Mouse (Mus musculus) hindbrain, embryonic 16.5 days (tissue): ENCODE measurements at regions not wholly inside any gene's neighbourhood (a gene's known extent, or its start where the extent isn't known, plus 50 kb on each side); places are given as distances from the start of the nearest gene placed in this dataset.

Source experiments
- ATAC-seq: fragments of 200-750 bp; cut with Nextera tagmentation; 2 replicates; pipeline ENCODE4 v1.8.0; 2017; ENCODE audit warnings: moderate TSS enrichment, moderate library complexity
- H3K27ac ChIP-seq: fragments of 300-500 bp; sonication (generic); 2 replicates; pipeline ENCODE4 v1.5.1; 2014; ENCODE audit warnings: low read depth, mild to moderate bottlenecking, control low read depth, low read length, moderate library complexity
- H3K27me3 ChIP-seq: fragments of 300-500 bp; sonication (generic); replicated peaks from 2 replicates; pipeline ENCODE4 v1.6.1; 2014; ENCODE audit warnings: low read length; ENCODE audit not compliant: control insufficient read depth, insufficient read depth
- H3K36me3 ChIP-seq: fragments of 300-500 bp; sonication (generic); 2 replicates; pipeline ENCODE4 v1.6.1; 2014; ENCODE audit warnings: mild to moderate bottlenecking, low read length, moderate library complexity, mixed read lengths; ENCODE audit not compliant: control insufficient read depth, insufficient read depth
- H3K4me1 ChIP-seq: fragments of 300-500 bp; sonication (generic); 2 replicates; pipeline ENCODE4 v1.6.1; 2014; ENCODE audit warnings: low read depth, low read length; ENCODE audit not compliant: control insufficient read depth, insufficient read depth
- H3K4me2 ChIP-seq: fragments of 300-500 bp; sonication (generic); 2 replicates; pipeline ENCODE4 v1.6.1; 2014; ENCODE audit warnings: mild to moderate bottlenecking, low read length, control low read depth, moderate library complexity
- H3K4me3 ChIP-seq: fragments of 300-500 bp; sonication (generic); 2 replicates; pipeline ENCODE4 v1.5.1; 2014; ENCODE audit warnings: mild to moderate bottlenecking, low read length, control low read depth, moderate library complexity
- H3K9ac ChIP-seq: fragments of 300-500 bp; sonication (generic); 2 replicates; pipeline ENCODE4 v1.6.1; 2014; ENCODE audit warnings: low read depth, mild to moderate bottlenecking, control low read depth, low read length, moderate library complexity
- H3K9me3 ChIP-seq: fragments of 300-500 bp; sonication (generic); 2 replicates; pipeline ENCODE4 v1.6.1; 2014; ENCODE audit warnings: mild to moderate bottlenecking, low read length, moderate library complexity; ENCODE audit not compliant: control insufficient read depth
- WGBS: fragments of 180-500 bp; shearing (Covaris S2); extraction: QIAGEN DNeasy Blood & Tissue Kit; methylation state at CpG from one replicate; pipeline ENCODE4 v1.1.7; 2014; 5-methylcytosine and 5-hydroxymethylcytosine counted together

- Histone ChIP-seq H3K9ac (no peak overlapping the region), H3K4me1 (peaks cover 5% of the 10 kb centered on the region), H3K27me3 (no peaks in the 10 kb centered on the region), H3K4me3 (no peak overlapping the region), H3K36me3 (no peaks in the 10 kb centered on the region), H3K27ac (no peak overlapping the region), H3K4me2 (no peak overlapping the region), H3K9me3 (no peaks in the 10 kb centered on the region)
- 31% methylated on average over 6 of the region's 6 CpGs for WGBS
- ATAC-seq: 0 out of 2 replicates have a peak, but pooled peaks have one; percentile 10
These were observed 413.9 kb downstream of the Med10 start for GRCm38 (mm10) chr13:70216134-70216533.

DNA sequence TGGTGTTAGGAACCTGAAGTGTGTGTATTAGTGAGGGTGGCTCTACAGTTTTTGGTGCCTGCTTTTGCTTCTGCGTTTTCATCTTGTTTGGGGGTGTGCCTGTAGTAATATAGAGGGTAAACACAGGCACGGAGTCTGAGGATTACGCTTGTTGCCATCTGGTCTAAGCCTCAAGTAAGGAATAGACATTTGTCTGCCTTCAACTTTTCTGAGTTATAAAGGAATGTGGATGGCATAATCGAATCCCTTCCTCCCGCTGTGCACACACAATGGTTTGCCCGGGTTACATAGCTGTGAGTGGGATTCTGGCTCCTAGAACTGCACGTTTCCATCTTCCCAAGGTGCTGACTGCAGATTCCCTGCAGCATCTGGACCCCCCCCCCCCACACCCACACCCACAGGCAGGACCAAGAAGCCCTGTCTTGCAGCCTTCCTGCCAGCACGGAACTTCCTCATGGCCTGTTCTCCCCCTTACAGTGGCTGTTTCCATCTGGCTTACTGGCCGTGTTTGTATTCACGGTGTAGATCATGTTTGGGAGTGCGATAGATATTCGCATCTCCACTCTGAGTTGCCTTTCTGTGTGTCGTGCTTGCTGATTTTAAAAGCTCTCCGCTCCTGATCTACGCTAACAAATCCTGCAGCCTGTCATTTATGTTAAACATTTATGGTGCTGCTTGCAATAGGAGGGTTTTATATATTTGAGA lies 415.4 kb downstream of the Med10 start:
- peak; percentile 26; the same call in 1 of the 2 replicates for ATAC-seq
- WGBS: 37% methylated on average over 15 of the region's 15 CpGs
- H3K27ac ChIP-seq: no peak overlapping the region
- no peaks in the 10 kb centered on the region for H3K9me3 ChIP-seq
- H3K27me3 ChIP-seq: no peaks in the 10 kb centered on the region
- H3K36me3 ChIP-seq: no peaks in the 10 kb centered on the region
- no peak overlapping the region for H3K4me3 ChIP-seq
- peak overlapping the region; percentile 18; the same call in 1 of the 2 replicates for H3K9ac ChIP-seq
- peaks cover 5% of the 10 kb centered on the region for H3K4me1 ChIP-seq
- peak overlapping the region; percentile 22; the same call in 1 of the 2 replicates for H3K4me2 ChIP-seq

DNA sequence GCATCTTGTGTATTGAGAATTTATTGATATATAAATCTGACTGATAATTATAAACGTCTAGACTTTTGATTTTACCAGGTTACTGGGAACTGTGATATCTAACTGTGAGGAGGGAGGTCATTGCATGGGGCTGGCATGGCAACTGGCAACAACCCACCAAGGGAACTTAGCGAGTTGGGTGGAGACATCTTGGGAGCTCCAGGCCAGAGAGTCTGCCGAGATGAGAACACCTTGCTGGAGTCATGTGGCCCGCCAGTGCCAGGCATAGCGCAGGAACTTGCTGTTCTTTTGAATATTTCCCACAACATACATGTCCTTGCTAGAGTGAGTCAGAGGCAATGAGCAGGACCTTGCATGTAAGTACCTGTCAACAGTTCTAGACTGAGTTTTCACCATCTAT lies 413.9 kb downstream of the Ice1 start:
- no peaks in the 10 kb centered on the region for H3K4me1 ChIP-seq
- H3K27me3 ChIP-seq: no peaks in the 10 kb centered on the region
- WGBS: 92% methylated on average over 5 of the region's 5 CpGs
- H3K36me3 ChIP-seq: no peaks in the 10 kb centered on the region
- H3K27ac ChIP-seq: no peak overlapping the region
- H3K9ac ChIP-seq: no peak overlapping the region
- H3K4me2 ChIP-seq: no peak overlapping the region
- no peak overlapping the region for H3K4me3 ChIP-seq
- no peak for ATAC-seq
- H3K9me3 ChIP-seq: no peaks in the 10 kb centered on the region

GRCm38 (mm10) chr13:70227167-70227566 lies 410.3 kb downstream of the Ice1 start:
- Histone ChIP-seq H3K9me3 (no peaks in the 10 kb centered on the region), H3K9ac (no peak overlapping the region), H3K4me2 (no peak overlapping the region), H3K27ac (no peak overlapping the region), H3K27me3 (no peaks in the 10 kb centered on the region), H3K36me3 (no peaks in the 10 kb centered on the region), H3K4me3 (no peak overlapping the region), H3K4me1 (no peaks in the 10 kb centered on the region)
- ATAC-seq: no peak
- WGBS: 42% methylated on average over 6 of the region's 6 CpGs

GRCm38 (mm10) chr13:70233896-70234799 lies 403.3 kb downstream of the Ice1 start:
- Histone ChIP-seq H3K4me2 (peak overlapping the region; percentile 40), H3K9me3 (no peaks in the 10 kb centered on the region), H3K4me1 (peaks cover 7% of the 10 kb centered on the region), H3K27ac (no peak overlapping the region; the same call in 1 of the 2 replicates), H3K4me3 (no peak overlapping the region; the same call in 1 of the 2 replicates), H3K9ac (peak overlapping the region; percentile 45; the same call in 1 of the 2 replicates), H3K36me3 (no peaks in the 10 kb centered on the region), H3K27me3 (no peaks in the 10 kb centered on the region)
- 22% methylated on average over 22 of the region's 22 CpGs for WGBS
- ATAC-seq: peak; percentile 93

DNA sequence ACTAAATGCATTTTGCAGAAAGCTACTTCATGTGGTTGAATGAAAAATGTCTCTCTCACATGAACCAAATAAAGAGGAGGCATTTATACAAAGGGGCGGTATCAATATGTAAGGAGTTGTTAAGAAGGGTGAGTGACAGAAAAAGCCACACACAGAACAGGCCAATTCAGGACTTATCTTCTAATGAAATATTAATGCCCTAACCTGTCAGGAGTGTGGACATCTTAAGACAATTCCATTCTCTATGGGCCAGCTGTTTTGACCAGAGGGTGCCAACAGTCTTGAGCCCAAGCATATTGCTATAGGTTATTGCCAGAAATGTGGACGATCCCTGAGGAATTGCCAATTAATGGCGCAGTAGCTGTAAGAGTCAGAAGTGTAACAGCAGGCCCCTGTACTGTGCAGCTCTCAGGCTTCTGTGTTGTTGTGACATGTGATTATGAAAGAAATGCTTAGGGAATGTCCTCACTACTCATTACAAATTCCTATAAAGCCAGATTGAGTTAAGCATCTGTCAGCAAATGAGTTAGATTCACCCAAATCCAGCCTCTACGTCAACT lies 393.8 kb downstream of the Ice1 start:
- no peak overlapping the region for H3K9ac ChIP-seq
- WGBS: 65% methylated on average over 4 of the region's 4 CpGs
- no peak overlapping the region for H3K4me2 ChIP-seq
- no peaks in the 10 kb centered on the region for H3K36me3 ChIP-seq
- no peak overlapping the region for H3K27ac ChIP-seq
- H3K4me3 ChIP-seq: no peak overlapping the region
- no peaks in the 10 kb centered on the region for H3K9me3 ChIP-seq
- no peaks in the 10 kb centered on the region for H3K4me1 ChIP-seq
- ATAC-seq: no peak
- no peaks in the 10 kb centered on the region for H3K27me3 ChIP-seq

GRCm38 (mm10) chr13:70260003-70260496 lies 377.4 kb downstream of the Ice1 start:
- Histone ChIP-seq H3K36me3 (no peaks in the 10 kb centered on the region), H3K27me3 (no peaks in the 10 kb centered on the region), H3K9ac (0 out of 2 replicates have a peak overlapping the region, but pooled peaks have one; percentile 13), H3K4me3 (no peak overlapping the region), H3K27ac (no peak overlapping the region), H3K4me2 (peak overlapping the region; percentile 36), H3K4me1 (peaks cover 5% of the 10 kb centered on the region), H3K9me3 (no peaks in the 10 kb centered on the region)
- ATAC-seq: peak; percentile 56; the same call in 1 of the 2 replicates
- 19% methylated on average over 12 of the region's 12 CpGs for WGBS

- no peaks in the 10 kb centered on the region for H3K27me3 ChIP-seq
- H3K9ac ChIP-seq: no peak overlapping the region
- no peak for ATAC-seq
- no peaks in the 10 kb centered on the region for H3K9me3 ChIP-seq
- peaks cover 5% of the 10 kb centered on the region for H3K4me1 ChIP-seq
- no peaks in the 10 kb centered on the region for H3K36me3 ChIP-seq
- H3K4me3 ChIP-seq: no peak overlapping the region
- no peak overlapping the region for H3K4me2 ChIP-seq
- H3K27ac ChIP-seq: no peak overlapping the region
- 96% methylated on average over 3 of the region's 3 CpGs for WGBS
These were observed 373.8 kb downstream of the Ice1 start for GRCm38 (mm10) chr13:70263654-70264053.
